Mouse (Mus musculus): ENCODE results near the gene Hipk2.

DNA sequence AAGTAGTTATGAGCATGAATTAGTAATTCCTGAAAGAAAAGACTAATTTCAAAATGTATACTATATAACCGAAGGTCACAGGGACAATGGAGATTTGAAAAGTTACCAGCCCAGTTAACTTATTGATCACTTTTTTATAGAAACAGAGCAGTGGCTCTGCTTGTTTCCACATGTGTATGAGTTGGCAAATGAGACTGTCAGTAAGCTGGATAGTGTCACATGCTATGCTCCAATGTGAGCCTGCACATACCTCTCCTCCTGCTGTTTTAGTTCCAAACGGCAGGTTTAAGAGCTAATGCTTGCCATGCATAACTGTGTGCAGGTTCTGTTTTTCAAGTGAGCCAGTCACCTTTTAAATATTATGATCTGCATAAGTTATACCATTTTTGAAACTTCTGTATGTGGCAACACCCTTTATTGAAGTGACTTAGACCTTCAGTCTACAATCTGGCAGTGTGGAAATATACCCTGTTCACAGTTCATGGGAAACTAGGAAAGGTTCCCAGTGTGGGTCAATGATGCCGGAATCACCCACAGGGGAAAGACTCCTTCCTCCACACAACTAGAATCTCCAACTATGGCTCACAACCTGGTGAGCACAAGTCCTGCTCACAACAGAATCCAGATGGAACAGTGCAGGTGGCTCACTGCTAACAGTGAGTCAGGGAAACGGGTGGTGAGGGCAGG lies 64.4 kb downstream of the Hipk2 start:
- TF ChIP-seq EP300 (optimal IDR thresholded peaks at IDR 0.05): no peak
- no peak for TF ChIP-seq CTCF (IDR thresholded peaks at IDR 0.05; ENCODE audit: low read depth)
